Mouse (Mus musculus): Measurements from ENCODE around the gene Rsf1. TPM values are rescaled to one million over a fixed set of nuclear protein-coding genes. Genes with fewer than 3 reads are reported as not detected.

Rsf1 gene
- total RNA-seq, 1 experiment from 2014 or later, result 100 TPM

Other genes starting within 250 kb of the Rsf1 start
- gene Usp35, start 247.9 kb upstream of the Rsf1 start, total RNA-seq (2017), result 2.7 and 5.7 TPM in 2 replicates
- 1.1 and 2.4 TPM in 2 replicates for gene Kctd21, start 247.6 kb upstream of the Rsf1 start, total RNA-seq (2017)
- gene Alg8, start 208.3 kb upstream of the Rsf1 start, total RNA-seq (2017), result 4.8 and 7.4 TPM in 2 replicates
- gene Ndufc2, start 179.9 kb upstream of the Rsf1 start, total RNA-seq (2017), result 31.3 and 32.9 TPM in 2 replicates
- gene Thrsp, start 162.2 kb upstream of the Rsf1 start, total RNA-seq (2017), result not detected in 2 replicates
- 7.1 and 9.7 TPM in 2 replicates for gene Kctd14, start 128.6 kb upstream of the Rsf1 start, total RNA-seq (2017)
- gene Ints4, start 98.9 kb upstream of the Rsf1 start, total RNA-seq (2017), result 68.8 and 73.8 TPM in 2 replicates
- 16.1 and 19.6 TPM in 2 replicates for gene Aamdc, start 392 bp upstream of the Rsf1 start, total RNA-seq (2017)
- gene Clns1a, start 116.7 kb downstream of the Rsf1 start, total RNA-seq (2017), result 42.5 and 54.9 TPM in 2 replicates
- 0.12 and 0.47 TPM in 2 replicates for gene Aqp11, start 158.4 kb downstream of the Rsf1 start, total RNA-seq (2017)
- gene Pak1, start 208.7 kb downstream of the Rsf1 start, total RNA-seq (2017), result 14.2 and 15.8 TPM in 2 replicates

All from neutrophil, adult 5-6 weeks (primary cell).